Mouse (Mus musculus) heart, postnatal 36 days (tissue): ENCODE results near the gene Cmpk2. TPM values are rescaled to one million over a fixed set of nuclear protein-coding genes. Genes with fewer than 3 reads are reported as not detected.
A peak's percentile ranks its signal among the peaks of the same experiment; 100 is the strongest.
"Not testable (repeated sequence)": the region's sequence is repeated elsewhere in the genome, so short reads cannot be mapped to it uniquely, and the experiment has no call there.

Experiments used
- DNase-seq, 2 experiments: peaks; one replicate each; pipeline ENCODE4 v3.0.0; 2021 to 2022
- intact Hi-C: fragments of 180-260 bp; cut with DNase I; formaldehyde crosslinking; loops from one replicate; pipeline ENCODE4 v1.15.1; 2025
- total RNA-seq, 2 experiments: library from RNA; stranded (reverse); gene quantifications; 2 replicates each; pipeline ENCODE4 v1.2.3; 2021

The Cmpk2 gene
- 1 to 10 TPM; 4.6 to 9.9 TPM for total RNA-seq

- intact Hi-C loops = loop anchor here (5.0 kb wide), 1 partner anchor 152 kb away; no protein-coding TSS in a partner anchor
- DNase-seq = peak; percentile 84 to 86
Observed at GRCm38 (mm10) chr12:26469098-26470041, at the start of gene Cmpk2. Cmpk2 (plus strand) TSS chr12:26469204.

DNA sequence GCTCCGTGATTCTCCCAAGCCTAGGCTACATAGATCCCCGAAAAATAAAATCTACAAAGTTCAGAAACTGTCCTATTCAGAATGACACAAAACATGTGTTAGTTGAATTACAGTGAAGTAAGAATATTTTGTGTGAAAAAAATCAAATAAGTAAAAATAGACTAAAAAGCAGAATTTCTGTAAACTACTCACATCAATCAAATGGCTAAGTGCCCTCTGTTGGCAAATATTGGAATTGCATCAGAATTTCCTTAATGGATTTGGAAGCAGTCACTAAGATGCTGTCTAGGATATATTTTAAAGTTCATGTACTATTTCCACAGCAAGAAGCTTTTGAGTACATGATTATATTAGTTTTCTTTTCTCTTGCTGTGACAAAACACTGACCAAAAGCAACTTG is 44.2 kb upstream of the Cmpk2 start:
- no peak for DNase-seq
- intact Hi-C loops = loop anchor here (2.0 kb wide), 1 partner anchor 20 kb away; no protein-coding TSS in a partner anchor

DNA sequence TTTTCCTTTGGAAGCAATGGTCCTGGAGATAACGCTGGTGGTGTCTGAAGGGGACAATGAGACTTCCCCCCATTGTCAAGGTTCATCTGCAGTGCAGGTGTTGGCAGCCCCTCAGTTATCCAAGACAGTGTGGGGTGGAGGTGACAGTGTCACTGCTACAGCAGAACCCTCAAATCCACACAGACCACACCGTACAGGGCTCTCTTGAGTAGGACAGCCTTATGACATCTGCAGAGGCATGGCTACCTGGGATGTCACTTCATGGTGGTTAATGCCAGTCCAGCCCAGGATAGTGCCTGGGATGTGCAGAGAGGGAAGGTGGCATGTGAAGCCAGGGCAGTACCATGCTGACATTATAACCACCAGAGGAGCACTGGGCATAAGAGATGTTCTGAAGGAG is 40.2 kb upstream of the Cmpk2 start:
- intact Hi-C loops, DNase-seq: not testable (repeated sequence)

DNA sequence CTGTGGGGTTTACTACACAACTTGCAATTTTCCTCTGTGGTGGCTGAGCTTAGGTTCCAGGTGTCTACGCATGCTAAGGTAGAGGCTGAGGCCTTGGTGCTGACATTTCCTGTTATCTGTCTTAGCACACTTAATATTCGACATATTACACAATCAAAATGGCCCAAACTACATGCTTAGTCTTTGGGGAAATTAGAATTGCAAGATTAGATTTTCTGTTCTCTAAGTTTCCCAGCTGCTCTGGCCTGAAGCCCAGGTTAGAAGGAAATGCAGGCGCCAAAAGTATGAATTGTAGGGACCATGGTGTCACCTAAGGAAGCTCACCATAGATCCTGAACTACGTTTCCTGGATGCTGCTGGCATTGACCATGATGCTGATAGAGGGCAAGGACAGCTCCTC is 32.7 kb upstream of the Cmpk2 start:
- peak; percentile 37 to 55 for DNase-seq
- intact Hi-C loops = no loop called here

- intact Hi-C loops = no loop called here
Observed at GRCm38 (mm10) chr12:26437950-26438349, 31.1 kb upstream of the Cmpk2 start.

GRCm38 (mm10) chr12:26439366-26439765 is 29.6 kb upstream of the Cmpk2 start:
- no peak for DNase-seq

More at GRCm38 (mm10) chr12:26437950-26438349, 31.1 kb upstream of the Cmpk2 start:
- no peak for DNase-seq

GRCm38 (mm10) chr12:26444054-26444453 is 24.9 kb upstream of the Cmpk2 start:
- DNase-seq = peak; percentile 85 to 93
- intact Hi-C loops = loop anchor here (2.0 to 10.0 kb wide), 2 partner anchors 19 to 1349 kb away; partner anchors contain the start of gene Id2

More at GRCm38 (mm10) chr12:26439366-26439765, 29.6 kb upstream of the Cmpk2 start:
- intact Hi-C loops = no loop called here

GRCm38 (mm10) chr12:26444511-26444910 is 24.5 kb upstream of the Cmpk2 start:
- intact Hi-C loops = loop anchor here (2.0 to 10.0 kb wide), 2 partner anchors 20 to 1350 kb away; partner anchors contain the start of gene Id2

DNA sequence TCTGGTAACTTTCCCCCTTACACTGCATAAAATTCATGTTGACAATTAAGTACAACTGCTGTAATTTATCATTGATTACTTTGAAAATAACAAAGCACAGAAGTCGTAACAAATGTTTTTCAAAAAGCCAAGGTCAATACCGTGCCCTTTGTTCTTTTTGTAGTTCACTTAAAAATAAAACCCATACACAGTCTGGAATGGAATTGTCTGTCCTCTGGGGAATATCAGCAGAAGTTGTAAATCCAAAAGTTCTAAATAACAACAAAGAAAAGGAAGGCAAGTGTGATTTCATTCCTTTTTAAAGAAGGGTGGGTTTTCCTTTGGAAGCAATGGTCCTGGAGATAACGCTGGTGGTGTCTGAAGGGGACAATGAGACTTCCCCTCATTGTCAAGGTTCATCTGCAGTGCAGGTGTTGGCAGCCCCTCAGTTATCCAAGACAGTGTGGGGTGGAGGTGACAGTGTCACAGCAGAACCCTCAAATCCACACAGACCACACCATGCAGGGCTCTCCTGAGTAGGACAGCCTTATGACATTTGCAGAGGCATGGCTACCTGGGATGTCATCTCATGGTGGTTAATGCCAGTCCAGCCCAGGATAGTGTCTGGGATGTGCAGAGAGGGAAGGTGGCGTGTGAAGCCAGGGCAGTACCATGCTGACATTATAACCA is 22.5 kb upstream of the Cmpk2 start:
- intact Hi-C loops = loop anchor here (10.0 kb wide), 1 partner anchor 1352 kb away; the partner anchor contains the start of gene Id2
- no peak for DNase-seq

More at GRCm38 (mm10) chr12:26444511-26444910, 24.5 kb upstream of the Cmpk2 start:
- no peak for DNase-seq

- DNase-seq = no peak
- intact Hi-C loops = loop anchor here (10.0 kb wide), 1 partner anchor 1355 kb away; the partner anchor contains the start of gene Id2
Observed at GRCm38 (mm10) chr12:26449483-26449882, 19.5 kb upstream of the Cmpk2 start.

GRCm38 (mm10) chr12:26451150-26451549 is 17.9 kb upstream of the Cmpk2 start:
- intact Hi-C loops = no loop called here
- no peak for DNase-seq

GRCm38 (mm10) chr12:26452951-26453350 is 16.1 kb upstream of the Cmpk2 start:
- DNase-seq = no peak
- intact Hi-C loops = no loop called here

DNA sequence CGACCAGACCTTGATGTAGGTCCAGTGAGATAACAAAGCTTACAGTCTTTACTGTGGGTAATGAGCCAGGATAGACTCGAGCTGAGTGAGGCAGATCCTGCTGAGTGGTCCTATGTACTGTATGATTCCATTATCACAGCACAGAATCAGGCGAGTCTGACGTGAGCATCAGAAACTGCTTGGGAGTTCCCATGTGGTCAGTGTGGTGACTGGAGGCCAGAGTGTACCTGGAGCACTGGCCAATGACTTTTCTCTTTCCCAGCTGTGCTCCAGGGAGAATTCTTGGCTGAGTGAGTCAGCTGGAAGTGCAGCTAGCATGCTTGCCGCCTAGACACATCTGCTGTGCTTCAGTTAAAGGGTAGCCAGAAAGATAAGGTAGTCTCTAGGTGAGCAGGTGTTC is 14.3 kb upstream of the Cmpk2 start:
- DNase-seq = no peak
- intact Hi-C loops = no loop called here

- intact Hi-C loops = no loop called here
- peak; percentile 57 to 68 for DNase-seq
Observed at GRCm38 (mm10) chr12:26456028-26456698, 12.8 kb upstream of the Cmpk2 start, which contains the start of gene Rsad2. Rsad2 (minus strand) TSS chr12:26456452.

- no peak for DNase-seq
Observed at GRCm38 (mm10) chr12:26460091-26460490, 8.9 kb upstream of the Cmpk2 start.

GRCm38 (mm10) chr12:26465600-26465999 is 3.4 kb upstream of the Cmpk2 start:
- intact Hi-C loops = loop anchor here (5.0 kb wide), 1 partner anchor 148 kb away; no protein-coding TSS in a partner anchor
- no peak for DNase-seq

More at GRCm38 (mm10) chr12:26460091-26460490, 8.9 kb upstream of the Cmpk2 start:
- intact Hi-C loops = no loop called here

DNA sequence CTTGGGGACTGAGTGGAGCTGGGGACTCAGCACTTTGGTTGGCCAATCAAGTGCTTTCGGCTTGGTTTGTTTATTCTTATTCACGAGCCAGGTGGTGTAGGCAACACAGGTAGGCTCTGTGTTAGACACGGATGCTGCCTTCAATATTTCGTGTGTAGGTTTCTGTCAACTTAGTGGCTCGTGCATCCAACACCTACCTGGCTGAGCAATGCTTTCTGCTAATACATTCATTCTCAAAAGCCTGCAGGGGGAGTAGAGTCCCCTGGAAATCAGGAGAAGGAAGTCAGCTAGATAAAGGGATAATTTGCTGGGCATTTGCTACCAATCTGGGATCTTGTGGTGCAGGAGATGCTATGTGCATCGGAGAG is 1.0 kb downstream of the Cmpk2 start:
- intact Hi-C loops = no loop called here
- DNase-seq = no peak

- no peak for DNase-seq
- intact Hi-C loops = no loop called here
Observed at GRCm38 (mm10) chr12:26471376-26471775, 2.4 kb downstream of the Cmpk2 start.

DNA sequence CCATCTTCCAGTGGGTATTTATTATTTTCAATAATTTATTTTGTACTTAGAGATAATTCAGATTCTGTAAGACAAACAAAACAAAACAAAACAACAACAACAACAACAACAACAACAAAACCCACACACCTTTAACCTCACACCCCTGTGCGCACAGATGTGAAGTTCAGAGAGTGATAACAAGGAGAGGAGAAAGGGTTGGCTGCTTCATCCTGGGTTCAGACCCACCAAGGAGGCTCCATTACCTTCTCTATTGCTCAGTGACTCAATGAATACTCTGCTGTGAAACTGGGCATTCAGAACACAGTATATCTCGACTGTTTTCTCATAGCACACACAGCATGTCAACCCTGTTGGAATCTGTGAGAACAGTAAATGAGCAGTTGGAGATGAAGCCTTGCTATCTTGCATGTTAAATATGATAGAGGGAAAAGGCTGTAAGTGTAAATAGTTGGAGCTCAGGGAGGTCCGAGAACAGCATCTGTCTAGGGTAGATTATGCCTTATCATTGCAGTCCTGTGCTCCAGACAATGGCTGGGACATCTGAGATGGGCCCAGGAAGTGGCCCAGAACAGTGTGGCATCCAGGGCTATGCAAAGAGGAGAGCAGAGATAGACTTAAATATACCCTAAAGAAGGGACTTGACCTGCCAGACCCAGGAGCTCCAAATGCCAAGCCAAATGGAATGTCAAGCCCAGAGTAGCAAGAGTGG is 3.9 kb downstream of the Cmpk2 start:
- intact Hi-C loops = no loop called here
- DNase-seq = no peak

GRCm38 (mm10) chr12:26473746-26474145 is 4.7 kb downstream of the Cmpk2 start:
- intact Hi-C loops = no loop called here

More at GRCm38 (mm10) chr12:26473746-26474145, 4.7 kb downstream of the Cmpk2 start:
- DNase-seq = no peak
